Mouse (Mus musculus): ENCODE results near the gene Mrps34. TPM values are rescaled to one million over a fixed set of nuclear protein-coding genes. Genes with fewer than 3 reads are reported as not detected.

Gene Mrps34
- polyA plus RNA-seq, 1 experiment = 149 TPM

GRCm38 (mm10) chr17:24855838-24856464 lies 39.0 kb upstream of the Mrps34 start:
- no peak for DNase-seq
- peaks cover 7% of the 10 kb centered on the region for H3K4me1 ChIP-seq (ENCODE audit: control insufficient read depth, insufficient read depth, low read length)
- no peaks in the 10 kb centered on the region for H3K27me3 ChIP-seq (ENCODE audit: control insufficient read depth, insufficient read depth, low read length)
- no peak overlapping the region for H3K4me3 ChIP-seq (replicated peaks; ENCODE audit: insufficient read depth, low read depth, low read length)
- no peak overlapping the region for H3K27ac ChIP-seq (ENCODE audit: insufficient read depth, low read length)
- TF ChIP-seq CTCF (IDR thresholded peaks at IDR 0.05; ENCODE audit: borderline replicate concordance, insufficient read depth, low read depth, low read length) (no peak), POLR2A (IDR thresholded peaks at IDR 0.05; ENCODE audit: borderline replicate concordance, insufficient read depth, low read length) (no peak)
- 77% methylated on average over 3 of the region's 3 CpGs for WGBS

GRCm38 (mm10) chr17:24856589-24856988 lies 38.3 kb upstream of the Mrps34 start:
- no peak for DNase-seq
- TF ChIP-seq POLR2A (IDR thresholded peaks at IDR 0.05; ENCODE audit: borderline replicate concordance, insufficient read depth, low read length) = no peak
- TF ChIP-seq CTCF (IDR thresholded peaks at IDR 0.05; ENCODE audit: borderline replicate concordance, insufficient read depth, low read depth, low read length) = no peak
- no peak overlapping the region for H3K4me3 ChIP-seq (replicated peaks; ENCODE audit: insufficient read depth, low read depth, low read length)
- H3K4me1 ChIP-seq (ENCODE audit: control insufficient read depth, insufficient read depth, low read length) = peaks cover 7% of the 10 kb centered on the region
- H3K27ac ChIP-seq (ENCODE audit: insufficient read depth, low read length) = no peak overlapping the region
- 91% methylated on average over 13 of the region's 13 CpGs for WGBS
- H3K27me3 ChIP-seq (ENCODE audit: control insufficient read depth, insufficient read depth, low read length) = no peaks in the 10 kb centered on the region

- 83% methylated on average over 8 of the region's 8 CpGs for WGBS
- Histone ChIP-seq H3K4me3 (replicated peaks; ENCODE audit: insufficient read depth, low read depth, low read length) (no peak overlapping the region), H3K27ac (ENCODE audit: insufficient read depth, low read length) (no peak overlapping the region), H3K27me3 (ENCODE audit: control insufficient read depth, insufficient read depth, low read length) (no peaks in the 10 kb centered on the region), H3K4me1 (ENCODE audit: control insufficient read depth, insufficient read depth, low read length) (peaks cover 7% of the 10 kb centered on the region)
- TF ChIP-seq CTCF (IDR thresholded peaks at IDR 0.05; ENCODE audit: borderline replicate concordance, insufficient read depth, low read depth, low read length) (no peak), POLR2A (IDR thresholded peaks at IDR 0.05; ENCODE audit: borderline replicate concordance, insufficient read depth, low read length) (no peak)
- DNase-seq = no peak
Measured at GRCm38 (mm10) chr17:24857831-24858470, 37.0 kb upstream of the Mrps34 start.

GRCm38 (mm10) chr17:24858967-24859366 lies 35.9 kb upstream of the Mrps34 start:
- peaks cover 7% of the 10 kb centered on the region for H3K4me1 ChIP-seq (ENCODE audit: control insufficient read depth, insufficient read depth, low read length)
- H3K27ac ChIP-seq (ENCODE audit: insufficient read depth, low read length) = no peak overlapping the region
- no peaks in the 10 kb centered on the region for H3K27me3 ChIP-seq (ENCODE audit: control insufficient read depth, insufficient read depth, low read length)
- 51% methylated on average over 6 of the region's 6 CpGs for WGBS
- TF ChIP-seq POLR2A (IDR thresholded peaks at IDR 0.05; ENCODE audit: borderline replicate concordance, insufficient read depth, low read length) (no peak), CTCF (IDR thresholded peaks at IDR 0.05; ENCODE audit: borderline replicate concordance, insufficient read depth, low read depth, low read length) (no peak)
- peak in 1 of 2 experiments; percentile 31 for DNase-seq
- no peak overlapping the region for H3K4me3 ChIP-seq (replicated peaks; ENCODE audit: insufficient read depth, low read depth, low read length)

- Histone ChIP-seq H3K27ac (ENCODE audit: insufficient read depth, low read length) (no peak overlapping the region), H3K4me1 (ENCODE audit: control insufficient read depth, insufficient read depth, low read length) (peaks cover 11% of the 10 kb centered on the region), H3K4me3 (replicated peaks; ENCODE audit: insufficient read depth, low read depth, low read length) (no peak overlapping the region), H3K27me3 (ENCODE audit: control insufficient read depth, insufficient read depth, low read length) (no peaks in the 10 kb centered on the region)
- WGBS = 92% methylated on average over 8 of the region's 8 CpGs
- DNase-seq = no peak
- TF ChIP-seq CTCF (IDR thresholded peaks at IDR 0.05; ENCODE audit: borderline replicate concordance, insufficient read depth, low read depth, low read length) = no peak
- no peak for TF ChIP-seq POLR2A (IDR thresholded peaks at IDR 0.05; ENCODE audit: borderline replicate concordance, insufficient read depth, low read length)
Measured at GRCm38 (mm10) chr17:24860076-24860475, 34.8 kb upstream of the Mrps34 start.

GRCm38 (mm10) chr17:24861785-24862184 lies 33.1 kb upstream of the Mrps34 start:
- H3K4me1 ChIP-seq (ENCODE audit: control insufficient read depth, insufficient read depth, low read length) = peaks cover 18% of the 10 kb centered on the region
- DNase-seq = no peak
- WGBS = 97% methylated on average over 3 of the region's 3 CpGs
- no peak overlapping the region for H3K27ac ChIP-seq (ENCODE audit: insufficient read depth, low read length)
- no peaks in the 10 kb centered on the region for H3K27me3 ChIP-seq (ENCODE audit: control insufficient read depth, insufficient read depth, low read length)
- TF ChIP-seq POLR2A (IDR thresholded peaks at IDR 0.05; ENCODE audit: borderline replicate concordance, insufficient read depth, low read length) (no peak), CTCF (IDR thresholded peaks at IDR 0.05; ENCODE audit: borderline replicate concordance, insufficient read depth, low read depth, low read length) (no peak)
- H3K4me3 ChIP-seq (replicated peaks; ENCODE audit: insufficient read depth, low read depth, low read length) = no peak overlapping the region

GRCm38 (mm10) chr17:24865776-24866175 lies 29.1 kb upstream of the Mrps34 start, which contains the start of gene Igfals:
Gene Igfals, plus strand, starts transcription at chr17:24865997.
- Histone ChIP-seq H3K4me1 (ENCODE audit: control insufficient read depth, insufficient read depth, low read length) (peaks cover 20% of the 10 kb centered on the region), H3K27ac (ENCODE audit: insufficient read depth, low read length) (peak within 1 kb of the TSS; percentile 67), H3K4me3 (replicated peaks; ENCODE audit: insufficient read depth, low read depth, low read length) (peak within 1 kb of the TSS; percentile 48), H3K27me3 (ENCODE audit: control insufficient read depth, insufficient read depth, low read length) (no peaks in the 10 kb centered on the region)
- 17% methylated on average over 8 of the region's 8 CpGs for WGBS
- TF ChIP-seq POLR2A (IDR thresholded peaks at IDR 0.05; ENCODE audit: borderline replicate concordance, insufficient read depth, low read length) = peak; percentile 46; the same call in 1 of the 2 replicates
- no peak for TF ChIP-seq CTCF (IDR thresholded peaks at IDR 0.05; ENCODE audit: borderline replicate concordance, insufficient read depth, low read depth, low read length)
- DNase-seq = peak; percentile 90 to 92

GRCm38 (mm10) chr17:24867914-24868313 lies 27.0 kb upstream of the Mrps34 start:
- 83% methylated on average over 10 of the region's 10 CpGs for WGBS
- H3K4me1 ChIP-seq (ENCODE audit: control insufficient read depth, insufficient read depth, low read length) = peaks cover 20% of the 10 kb centered on the region
- no peak overlapping the region for H3K4me3 ChIP-seq (replicated peaks; ENCODE audit: insufficient read depth, low read depth, low read length)
- TF ChIP-seq POLR2A (IDR thresholded peaks at IDR 0.05; ENCODE audit: borderline replicate concordance, insufficient read depth, low read length) (no peak), CTCF (IDR thresholded peaks at IDR 0.05; ENCODE audit: borderline replicate concordance, insufficient read depth, low read depth, low read length) (no peak)
- H3K27me3 ChIP-seq (ENCODE audit: control insufficient read depth, insufficient read depth, low read length) = no peaks in the 10 kb centered on the region
- H3K27ac ChIP-seq (ENCODE audit: insufficient read depth, low read length) = no peak overlapping the region
- DNase-seq = no peak
